Mouse (Mus musculus) gonadal fat pad, adult 2 months (tissue): ENCODE results near the gene Rabep1. TPM values are rescaled to one million over a fixed set of nuclear protein-coding genes. Genes with fewer than 3 reads are reported as not detected.

Experiments
- DNase-seq: peaks from one replicate; pipeline ENCODE4 v3.0.0-alpha.2; 2012; ENCODE audit warnings: low read depth
- polyA plus RNA-seq: library from polyadenylated mRNA; depleted of rRNA; stranded (reverse); fragments of >200 nt; gene quantifications from 2 replicates; pipeline ENCODE4 v1.2.3, GENCODE M21; 2012; rRNA removed

The Rabep1 gene
- 4.4 and 5.1 TPM in 2 replicates for polyA plus RNA-seq

DNA sequence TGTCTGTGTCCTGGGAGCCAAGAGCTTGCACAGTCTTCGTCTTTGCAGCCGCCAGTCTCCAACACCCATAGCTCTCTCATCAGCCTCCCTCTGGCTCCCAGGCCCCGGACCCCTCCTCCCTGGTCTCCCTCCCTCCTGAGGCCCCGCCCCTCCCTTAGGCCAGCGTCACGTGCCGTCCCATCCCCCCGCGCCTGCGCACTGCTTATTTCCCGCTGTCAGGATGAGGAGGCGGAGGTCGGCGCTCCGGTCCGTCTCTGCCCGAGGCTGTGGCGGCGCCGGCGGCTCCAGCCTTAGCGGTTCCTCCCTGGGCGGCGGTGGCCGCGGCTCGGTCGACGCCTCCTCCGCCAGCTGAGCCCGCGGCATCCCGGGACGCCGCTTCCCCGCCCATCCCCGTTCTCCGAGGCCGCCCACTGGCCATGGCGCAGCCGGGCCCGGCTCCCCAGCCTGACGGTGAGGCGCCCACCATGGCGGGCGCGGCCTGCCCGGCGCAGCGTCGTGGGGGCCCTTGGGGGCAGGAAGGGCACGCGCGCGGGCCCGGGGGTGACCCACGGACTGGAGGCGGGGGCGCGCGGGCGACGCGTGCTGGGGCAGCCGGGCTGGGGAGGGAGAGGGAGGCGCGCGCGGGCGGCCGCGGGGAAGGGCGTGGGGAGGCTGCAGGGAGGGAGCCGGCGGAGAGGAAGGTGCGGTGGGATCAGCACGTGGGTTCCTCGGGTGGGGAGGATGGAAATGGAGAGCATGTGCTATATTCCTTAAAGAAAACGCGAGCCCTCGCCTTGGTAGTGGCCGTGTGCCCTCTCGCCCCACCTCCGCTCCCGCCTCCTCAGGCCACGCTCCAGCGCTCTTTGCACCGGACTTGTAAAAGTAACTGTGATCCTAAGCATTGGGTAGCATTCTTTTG lies at the start of gene Rabep1:
Gene Rabep1, plus strand, starts transcription at position 220 of the 898 bp plus-strand sequence.
- DNase-seq = no peak

- DNase-seq = no peak
Observed at GRCm38 (mm10) chr11:70802208-70802864, 42.2 kb upstream of the Rabep1 start.

- no peak for DNase-seq
Observed at GRCm38 (mm10) chr11:70802865-70803261, 41.7 kb upstream of the Rabep1 start.

DNA sequence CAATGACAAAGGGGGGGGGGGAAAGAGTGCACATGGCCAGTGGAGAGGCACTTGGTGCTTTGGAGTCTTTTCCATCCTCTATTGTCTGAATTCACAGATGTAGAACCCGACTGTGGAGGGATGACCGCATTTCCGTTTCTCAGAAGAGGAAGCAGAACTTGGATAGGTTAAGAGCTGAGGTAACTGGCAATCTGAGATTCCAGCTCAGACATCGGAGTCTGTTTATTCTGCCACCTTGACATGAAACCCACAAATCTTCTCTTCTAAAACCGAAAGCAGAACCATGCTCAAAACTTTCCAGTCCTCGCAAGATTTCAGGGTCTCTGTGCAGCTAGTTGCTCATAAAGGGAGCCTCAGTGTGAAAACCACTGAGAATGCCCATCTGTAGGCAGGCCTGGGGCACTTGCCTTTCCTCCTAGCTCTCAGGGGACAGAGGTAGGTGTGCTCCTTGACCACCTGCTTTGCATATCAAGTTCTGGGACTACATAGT lies 40.8 kb upstream of the Rabep1 start:
- DNase-seq = no peak

- DNase-seq = no peak
Observed at GRCm38 (mm10) chr11:70804395-70804794, 40.2 kb upstream of the Rabep1 start.

DNA sequence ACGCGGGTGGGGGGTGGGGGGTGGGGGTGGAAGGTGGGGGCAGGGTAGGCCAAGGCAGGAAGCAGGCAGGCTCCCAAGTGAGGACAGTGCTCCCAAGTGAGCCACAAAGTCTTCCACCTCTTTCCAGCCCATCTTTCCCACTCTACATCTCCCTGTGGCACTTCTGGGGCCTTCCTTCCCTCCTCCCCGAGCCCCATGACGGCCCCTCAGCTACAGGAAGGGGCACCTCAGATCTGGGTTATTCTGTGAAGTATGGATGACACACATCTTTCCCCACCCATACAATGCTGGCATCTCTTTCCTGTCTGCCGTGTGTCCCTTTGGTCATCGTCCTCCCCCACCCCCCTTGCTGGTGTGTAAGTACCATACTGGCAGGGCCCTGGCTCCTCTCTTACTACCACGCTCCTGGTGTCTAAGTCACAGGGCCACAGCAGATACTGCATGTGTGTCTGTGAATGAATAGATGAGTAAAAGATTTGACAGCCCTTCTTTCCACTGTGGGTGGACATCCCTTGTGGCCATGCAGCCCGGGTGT lies 38.9 kb upstream of the Rabep1 start:
- no peak for DNase-seq

DNA sequence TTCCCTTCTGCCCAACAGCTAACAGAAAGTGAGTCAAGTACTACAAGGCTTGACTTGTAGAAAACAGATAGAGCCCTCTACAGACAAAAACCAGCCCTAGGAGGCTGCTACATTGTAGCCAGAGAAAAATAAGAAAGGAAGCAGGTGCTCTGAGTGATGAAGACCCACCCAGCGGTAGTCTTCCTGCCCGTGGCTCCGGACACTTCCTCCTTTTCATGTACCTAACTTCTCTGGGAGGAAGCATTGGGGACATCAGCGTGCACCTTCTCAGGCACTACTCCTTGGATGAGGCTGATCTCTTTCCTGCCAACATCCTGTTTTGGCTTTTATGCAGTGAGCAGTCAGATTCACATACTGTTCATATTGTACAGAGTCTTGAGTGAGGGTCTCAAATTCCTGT lies 37.9 kb upstream of the Rabep1 start:
- DNase-seq = no peak

- no peak for DNase-seq
Observed at GRCm38 (mm10) chr11:70807630-70808029, 36.9 kb upstream of the Rabep1 start.

- DNase-seq = no peak
Observed at GRCm38 (mm10) chr11:70808101-70808500, 36.5 kb upstream of the Rabep1 start.

DNA sequence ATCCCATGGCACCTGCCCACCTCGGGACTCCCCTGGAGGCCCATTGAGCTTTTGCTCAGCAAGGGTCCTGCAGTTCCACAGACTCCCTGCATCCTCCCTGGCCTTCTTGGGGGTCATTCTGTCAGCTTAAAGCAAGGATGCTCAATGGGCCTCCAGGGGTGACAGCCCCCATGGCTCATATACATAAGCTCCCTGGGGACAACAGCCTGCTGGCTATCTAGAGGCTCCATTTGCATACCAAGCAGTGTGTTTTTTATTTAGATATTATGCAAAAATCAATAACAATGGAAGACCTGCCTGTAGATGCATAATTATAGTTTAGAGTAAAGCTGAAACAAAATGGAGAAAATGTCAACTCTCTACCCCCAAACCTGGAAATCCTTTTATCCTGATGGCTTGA lies 35.6 kb upstream of the Rabep1 start:
- DNase-seq = no peak

DNA sequence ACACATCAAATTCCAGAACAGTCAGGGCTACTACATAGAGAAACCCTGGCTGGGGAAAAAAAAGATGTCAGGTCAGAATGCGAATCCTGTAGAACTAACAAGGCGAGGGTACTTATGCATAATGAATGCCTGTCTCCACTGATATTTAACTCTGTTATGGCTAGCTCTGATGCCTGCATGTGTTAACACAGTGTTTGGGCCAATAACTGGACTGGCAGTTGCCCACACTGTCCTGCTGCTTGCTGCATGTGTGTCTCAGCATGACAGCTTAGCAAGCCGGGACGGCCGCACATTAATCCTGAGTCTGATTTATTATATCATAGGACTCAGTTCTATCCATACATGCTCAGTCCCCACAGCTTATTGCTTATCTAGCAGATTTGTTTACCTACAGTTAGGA lies 33.5 kb upstream of the Rabep1 start:
- no peak for DNase-seq

GRCm38 (mm10) chr11:70811471-70812240 lies 32.9 kb upstream of the Rabep1 start:
- no peak for DNase-seq

DNA sequence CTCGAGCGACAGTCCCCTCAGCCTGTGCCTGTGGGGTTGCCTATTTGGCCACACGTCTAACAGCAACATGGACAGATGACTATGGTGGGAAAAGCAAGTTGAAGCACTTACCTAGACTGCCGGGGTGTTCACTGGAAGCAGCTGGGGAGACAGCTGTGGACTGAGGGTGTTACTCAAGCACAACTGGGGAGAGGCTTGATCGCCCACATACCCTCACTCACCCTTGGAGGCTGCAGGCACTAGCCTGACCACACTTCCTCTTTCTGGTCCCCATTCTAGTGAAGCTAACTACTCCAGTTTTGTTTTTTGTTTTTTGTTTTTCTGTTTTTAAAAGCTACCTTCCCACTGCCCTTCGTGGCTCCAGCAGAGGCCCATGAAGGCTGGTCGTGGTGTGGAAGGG lies 32.2 kb upstream of the Rabep1 start, which contains the start of gene Scimp:
Gene Scimp, minus strand, starts transcription at position 222 of the 400 bp plus-strand sequence.
- DNase-seq = no peak

- DNase-seq = no peak
Observed at GRCm38 (mm10) chr11:70815071-70815470, 29.5 kb upstream of the Rabep1 start.

DNA sequence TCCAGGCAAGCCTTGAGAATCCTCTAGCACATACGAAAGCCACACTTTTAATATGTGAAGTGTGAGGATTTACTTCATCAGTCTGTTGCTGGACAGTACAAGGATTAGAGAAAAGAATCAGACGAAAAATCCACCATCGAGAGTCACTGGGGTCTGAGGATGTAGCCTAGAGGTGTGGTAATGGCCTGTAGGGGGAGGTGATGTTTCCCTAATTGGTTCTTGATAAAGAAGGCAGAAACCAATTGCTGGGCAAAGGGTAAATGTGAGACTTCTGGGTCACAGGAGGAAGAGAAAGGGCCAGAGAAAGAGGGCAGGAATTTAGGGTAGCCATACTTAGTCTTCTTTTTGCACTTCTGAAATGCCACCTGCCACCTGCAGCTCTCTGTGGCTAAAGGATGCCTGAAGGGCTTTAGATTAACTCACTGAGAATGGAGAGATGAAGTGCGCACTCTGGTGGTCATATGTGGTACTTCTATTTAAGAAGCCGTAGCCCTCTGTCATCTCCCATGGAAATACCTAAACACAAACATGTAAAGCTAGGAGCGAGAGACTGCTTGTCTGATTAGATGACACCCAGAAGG lies 29.0 kb upstream of the Rabep1 start:
- no peak for DNase-seq

- no peak for DNase-seq
Observed at GRCm38 (mm10) chr11:70816770-70817169, 27.8 kb upstream of the Rabep1 start.

DNA sequence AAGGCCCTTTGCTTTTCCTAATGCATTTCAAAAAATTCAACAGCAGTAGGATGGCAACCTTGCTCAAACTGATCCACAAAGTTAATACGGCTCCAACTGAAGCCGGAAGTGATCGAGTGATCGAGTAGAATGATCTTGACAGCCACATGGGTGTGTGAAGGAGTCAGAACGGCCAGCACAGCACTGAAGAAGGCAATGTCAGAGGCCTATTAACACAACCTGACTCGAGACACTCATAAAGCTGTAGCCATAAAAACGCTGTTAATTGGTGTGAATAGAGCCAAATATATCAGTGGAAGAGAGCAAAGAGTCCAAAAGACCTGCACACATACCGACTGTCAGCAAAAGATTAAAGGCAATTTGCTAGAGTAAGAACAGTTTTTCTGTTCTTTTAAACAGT lies 24.5 kb upstream of the Rabep1 start:
- no peak for DNase-seq

GRCm38 (mm10) chr11:70821728-70822591 lies 22.6 kb upstream of the Rabep1 start:
- DNase-seq = no peak

GRCm38 (mm10) chr11:70826207-70826606 lies 18.4 kb upstream of the Rabep1 start:
- DNase-seq = no peak

- no peak for DNase-seq
Observed at GRCm38 (mm10) chr11:70828975-70829615, 15.5 kb upstream of the Rabep1 start.
